Mouse (Mus musculus) liver, embryonic 16.5 days (tissue): Measurements from ENCODE around the gene Actn4. TPM values are rescaled to one million over a fixed set of nuclear protein-coding genes. Genes with fewer than 3 reads are reported as not detected.
A peak's percentile ranks its signal among the peaks of the same experiment; 100 is the strongest.

ENCODE experiments used
- ATAC-seq: fragments of 200-750 bp; cut with Nextera tagmentation; 2 replicates; pipeline ENCODE4 v1.8.0; 2017; ENCODE audit warnings: low read depth, mild to moderate bottlenecking, moderate number of reproducible peaks, moderate library complexity
- H3K27ac ChIP-seq: fragments of 300-500 bp; sonication (generic); 2 replicates; pipeline ENCODE4 v1.5.1; 2014; ENCODE audit warnings: mild to moderate bottlenecking, low read length
- H3K27me3 ChIP-seq: fragments of 300-500 bp; sonication (generic); 2 replicates; pipeline ENCODE4 v1.6.1; 2014; ENCODE audit warnings: low read depth, low read length, mixed read lengths; ENCODE audit not compliant: control insufficient read depth, insufficient read depth
- H3K36me3 ChIP-seq: fragments of 300-500 bp; sonication (generic); 2 replicates; pipeline ENCODE4 v1.6.1; 2014; ENCODE audit warnings: mild to moderate bottlenecking; ENCODE audit not compliant: control insufficient read depth, insufficient read depth
- H3K4me1 ChIP-seq: fragments of 300-500 bp; sonication (generic); 2 replicates; pipeline ENCODE4 v1.6.1; 2014; ENCODE audit warnings: low read depth, low read length, mixed read lengths; ENCODE audit not compliant: control insufficient read depth
- H3K4me2 ChIP-seq: fragments of 300-500 bp; sonication (generic); 2 replicates; pipeline ENCODE4 v1.6.1; 2014; ENCODE audit warnings: low read depth, low read length, mixed read lengths
- H3K4me3 ChIP-seq: fragments of 300-500 bp; sonication (generic); 2 replicates; pipeline ENCODE4 v1.5.1; 2014; ENCODE audit warnings: low read depth, mild to moderate bottlenecking, low read length
- H3K9ac ChIP-seq: fragments of 300-500 bp; sonication (generic); 2 replicates; pipeline ENCODE4 v1.6.1; 2014; ENCODE audit warnings: low read depth, low read length
- H3K9me3 ChIP-seq: fragments of 300-500 bp; sonication (generic); replicated peaks from 2 replicates; pipeline ENCODE4 v1.6.1; 2016; ENCODE audit warnings: low read length; ENCODE audit not compliant: control insufficient read depth
- WGBS: fragments of 180-500 bp; shearing (Covaris S2); extraction: QIAGEN DNeasy Blood & Tissue Kit; methylation state at CpG from one replicate; pipeline ENCODE4 v1.1.7; 2014; ENCODE audit not compliant: insufficient replicate concordance; 5-methylcytosine and 5-hydroxymethylcytosine counted together
- polyA plus RNA-seq: library from polyadenylated mRNA; unstranded; fragments of >200 nt; fragmentation: Nextera tagmentation; extraction: Ambion mirVana; gene quantifications from 2 replicates; pipeline ENCODE4 v1.2.1, GENCODE M21; 2015

The Actn4 gene
- polyA plus RNA-seq, 1 experiment from 2014 or later: 137 TPM

- H3K4me2 ChIP-seq: no peak overlapping the region
- H3K27ac ChIP-seq: no peak overlapping the region
- 64% methylated on average over 14 of the region's 14 CpGs for WGBS
- no peak overlapping the region for H3K9ac ChIP-seq
- no peaks in the 10 kb centered on the region for H3K36me3 ChIP-seq
- ATAC-seq: peak; percentile 32; the same call in 1 of the 2 replicates
- no peaks in the 10 kb centered on the region for H3K9me3 ChIP-seq
- no peaks in the 10 kb centered on the region; the same call in none of the 2 replicates for H3K4me1 ChIP-seq
- no peaks in the 10 kb centered on the region for H3K27me3 ChIP-seq
- H3K4me3 ChIP-seq: no peak overlapping the region
Observed at GRCm38 (mm10) chr7:28990766-28991273, 28.7 kb upstream of the Actn4 start.

DNA sequence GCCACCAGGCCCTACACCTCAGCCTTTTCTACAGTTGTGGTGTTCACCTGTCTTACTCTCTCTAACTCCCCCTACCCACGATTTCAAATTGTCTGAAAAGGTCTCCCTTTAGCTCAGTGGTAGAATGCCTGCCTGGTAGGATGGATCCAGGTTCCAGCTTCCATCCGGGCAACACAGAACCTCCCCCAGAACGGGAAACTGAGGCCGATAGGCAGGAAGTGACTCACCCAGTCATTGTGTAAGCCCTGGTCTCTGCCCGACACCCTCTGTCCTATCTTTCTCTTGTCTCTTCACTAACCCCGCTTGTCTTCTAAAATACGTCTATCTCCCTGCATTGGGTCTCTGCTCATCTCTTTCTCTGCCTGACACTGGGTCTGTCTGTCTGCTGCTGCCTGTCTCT lies 23.1 kb upstream of the Actn4 start:
- 50% methylated on average over 7 of the region's 7 CpGs for WGBS
- H3K4me3 ChIP-seq: no peak overlapping the region

GRCm38 (mm10) chr7:28984452-28984851 lies 22.3 kb upstream of the Actn4 start:
- Histone ChIP-seq H3K4me2 (no peak overlapping the region), H3K4me3 (no peak overlapping the region), H3K27ac (no peak overlapping the region), H3K27me3 (no peaks in the 10 kb centered on the region), H3K4me1 (peaks cover 24% of the 10 kb centered on the region), H3K36me3 (no peaks in the 10 kb centered on the region), H3K9me3 (no peaks in the 10 kb centered on the region), H3K9ac (no peak overlapping the region)
- ATAC-seq: no peak
- 82% methylated on average over 1 of the region's 1 CpGs for WGBS

More for the DNA sequence above, 23.1 kb upstream of the Actn4 start:
- Histone ChIP-seq H3K9ac (no peak overlapping the region), H3K27ac (no peak overlapping the region), H3K4me2 (no peak overlapping the region), H3K36me3 (no peaks in the 10 kb centered on the region), H3K4me1 (peaks cover 24% of the 10 kb centered on the region), H3K9me3 (no peaks in the 10 kb centered on the region), H3K27me3 (no peaks in the 10 kb centered on the region)
- ATAC-seq: no peak

GRCm38 (mm10) chr7:28983849-28984248 lies 21.7 kb upstream of the Actn4 start:
- Histone ChIP-seq H3K9ac (no peak overlapping the region; the same call in 1 of the 2 replicates), H3K4me1 (peaks cover 24% of the 10 kb centered on the region), H3K27me3 (no peaks in the 10 kb centered on the region), H3K9me3 (no peaks in the 10 kb centered on the region), H3K27ac (no peak overlapping the region), H3K4me3 (peak overlapping the region; percentile 75), H3K4me2 (peak overlapping the region; percentile 99), H3K36me3 (0 out of 2 replicates have a peak, but pooled peaks cover 5% of the 10 kb centered on the region)
- ATAC-seq: no peak
- 60% methylated on average over 4 of the region's 4 CpGs for WGBS

DNA sequence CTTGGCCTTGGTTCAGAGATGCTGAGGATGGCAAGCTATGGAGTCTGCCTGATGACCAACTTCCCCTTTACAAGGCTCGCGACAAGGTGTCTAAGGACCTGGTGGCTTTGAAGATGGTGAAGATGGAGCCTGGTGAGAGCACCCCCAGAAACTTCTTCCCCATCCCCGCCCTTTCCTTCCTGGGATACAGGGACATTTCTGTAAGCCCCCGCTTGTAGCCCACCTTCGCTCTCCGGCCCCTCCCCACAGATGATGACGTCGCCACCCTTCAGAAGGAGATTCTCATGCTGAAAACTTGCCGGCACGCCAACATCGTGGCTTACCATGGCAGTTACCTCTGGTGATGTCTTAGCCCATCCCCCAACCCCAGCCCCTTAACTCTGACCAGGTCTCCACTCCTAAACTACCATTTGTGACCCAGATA lies 21.0 kb upstream of the Actn4 start:
- peaks cover 10% of the 10 kb centered on the region for H3K36me3 ChIP-seq
- H3K4me3 ChIP-seq: peak overlapping the region; percentile 75
- no peaks in the 10 kb centered on the region for H3K27me3 ChIP-seq
- no peak for ATAC-seq
- H3K4me1 ChIP-seq: peaks cover 24% of the 10 kb centered on the region
- 26% methylated on average over 11 of the region's 11 CpGs for WGBS
- H3K4me2 ChIP-seq: peak overlapping the region; percentile 99
- H3K9me3 ChIP-seq: no peaks in the 10 kb centered on the region
- peak overlapping the region; percentile 95 for H3K27ac ChIP-seq
- H3K9ac ChIP-seq: peak overlapping the region; percentile 84

GRCm38 (mm10) chr7:28982274-28983013 lies 20.3 kb upstream of the Actn4 start:
- ATAC-seq: peak; percentile 25
- peaks cover 17% of the 10 kb centered on the region for H3K36me3 ChIP-seq
- H3K4me3 ChIP-seq: peak overlapping the region; percentile 75
- H3K9ac ChIP-seq: peak overlapping the region; percentile 84
- no peaks in the 10 kb centered on the region for H3K9me3 ChIP-seq
- H3K27me3 ChIP-seq: no peaks in the 10 kb centered on the region
- peak overlapping the region; percentile 99 for H3K4me2 ChIP-seq
- peak overlapping the region; percentile 95 for H3K27ac ChIP-seq
- WGBS: 7% methylated on average over 19 of the region's 19 CpGs
- H3K4me1 ChIP-seq: peaks cover 24% of the 10 kb centered on the region

DNA sequence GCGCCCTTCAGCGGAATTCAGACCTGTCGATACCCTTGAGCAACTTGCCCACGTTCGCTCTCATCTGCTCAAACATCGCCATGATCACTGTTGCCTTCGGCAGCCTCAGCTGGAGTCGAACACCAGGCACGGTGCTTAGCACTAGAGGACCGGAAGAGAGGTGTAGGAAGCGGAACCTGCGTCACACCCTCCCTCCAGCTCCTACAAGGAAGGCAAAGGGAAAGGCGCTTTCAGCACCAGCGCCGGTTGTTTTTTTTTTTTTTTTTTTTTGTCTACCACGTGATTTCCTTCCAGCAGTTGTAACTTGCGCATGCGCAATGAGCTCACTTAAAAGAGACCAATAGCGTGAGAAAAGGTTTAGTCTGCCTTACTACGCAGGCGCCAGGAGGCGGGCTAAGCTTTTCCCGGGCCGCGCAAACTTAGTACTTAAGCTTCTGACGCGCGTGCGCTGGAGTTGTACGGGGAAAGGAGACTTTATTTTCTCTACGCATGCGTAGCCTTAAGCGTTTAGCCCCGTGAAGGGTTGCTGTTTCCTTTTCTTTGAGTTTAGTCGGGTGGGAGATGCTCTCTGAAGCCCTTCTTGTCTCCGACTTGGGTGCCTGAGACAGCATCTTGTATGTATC lies 19.6 kb upstream of the Actn4 start, which contains the start of the genes Eif3k and Map4k1:
Gene Eif3k (minus strand): TSS at position 214 of the 623 bp plus-strand sequence.
Gene Map4k1 (plus strand): TSS at position 400 of the 623 bp plus-strand sequence.
- H3K4me2 ChIP-seq: peak within 1 kb of the TSS; percentile 99
- no peaks in the 10 kb centered on the region for H3K9me3 ChIP-seq
- no peaks in the 10 kb centered on the region for H3K27me3 ChIP-seq
- peaks cover 23% of the 10 kb centered on the region for H3K36me3 ChIP-seq
- peak; percentile 94 for ATAC-seq
- peak within 1 kb of the TSS; percentile 95 for H3K27ac ChIP-seq
- under 1% methylated on average over 36 of the region's 36 CpGs for WGBS
- peak within 1 kb of the TSS; percentile 88 for H3K9ac ChIP-seq
- peaks cover 24% of the 10 kb centered on the region for H3K4me1 ChIP-seq
- H3K4me3 ChIP-seq: peak within 1 kb of the TSS; percentile 75

DNA sequence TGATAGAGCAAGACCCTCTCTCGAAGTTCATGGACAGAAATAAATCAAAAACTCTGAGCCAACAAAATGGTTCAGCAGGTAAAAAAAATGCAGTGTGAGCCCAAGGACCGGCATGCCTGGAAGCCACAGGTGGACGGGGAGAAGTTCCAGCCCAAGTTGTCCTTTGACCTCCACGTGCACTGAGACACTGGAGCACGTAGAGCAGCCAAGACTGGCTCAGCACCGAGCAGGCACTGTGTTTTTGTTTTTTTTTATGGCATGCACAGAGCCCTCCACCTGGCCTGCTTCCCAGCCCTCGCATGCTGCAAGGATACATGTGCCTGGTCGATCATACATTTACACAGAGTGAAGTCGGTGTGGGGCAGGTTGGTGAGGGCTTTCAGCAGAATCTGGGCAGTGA lies 15.4 kb upstream of the Actn4 start:
- no peak for ATAC-seq
- Histone ChIP-seq H3K36me3 (peaks cover 48% of the 10 kb centered on the region), H3K4me2 (no peak overlapping the region), H3K27me3 (no peaks in the 10 kb centered on the region), H3K27ac (no peak overlapping the region), H3K4me3 (no peak overlapping the region), H3K9ac (no peak overlapping the region), H3K4me1 (peaks cover 10% of the 10 kb centered on the region), H3K9me3 (no peaks in the 10 kb centered on the region)
- 78% methylated on average over 9 of the region's 9 CpGs for WGBS

GRCm38 (mm10) chr7:28973025-28973424 lies 10.9 kb upstream of the Actn4 start:
- Histone ChIP-seq H3K9me3 (no peaks in the 10 kb centered on the region), H3K27ac (no peak overlapping the region), H3K36me3 (peaks cover 43% of the 10 kb centered on the region), H3K4me3 (no peak overlapping the region), H3K9ac (no peak overlapping the region), H3K4me1 (peaks cover 8% of the 10 kb centered on the region), H3K27me3 (no peaks in the 10 kb centered on the region), H3K4me2 (no peak overlapping the region)
- 74% methylated on average over 8 of the region's 8 CpGs for WGBS
- ATAC-seq: no peak
